Mouse (Mus musculus): Measurements from ENCODE around the gene Cerk. TPM values are rescaled to one million over a fixed set of nuclear protein-coding genes. Genes with fewer than 3 reads are reported as not detected.

The Cerk gene
- polyA plus RNA-seq, 1 experiment from 2014 or later: 19.0 TPM

GRCm38 (mm10) chr15:86176771-86177702, 8.9 kb downstream of the Cerk start:
- no peak overlapping the region for H3K9ac ChIP-seq
- no peak overlapping the region for H3K4me2 ChIP-seq
- H3K27ac ChIP-seq: no peak overlapping the region
- no peaks in the 10 kb centered on the region for H3K27me3 ChIP-seq
- no peak for ATAC-seq
- 89% methylated on average over 21 of the region's 22 CpGs for WGBS
- peaks cover 18% of the 10 kb centered on the region for H3K4me1 ChIP-seq
- H3K4me3 ChIP-seq: no peak overlapping the region
- no peaks in the 10 kb centered on the region for H3K36me3 ChIP-seq (ENCODE audit: poor library complexity, severe bottlenecking)
- H3K9me3 ChIP-seq (replicated peaks): no peaks in the 10 kb centered on the region

- Histone ChIP-seq H3K27ac (no peak overlapping the region), H3K9ac (no peak overlapping the region), H3K4me1 (peaks cover 17% of the 10 kb centered on the region), H3K4me2 (no peak overlapping the region), H3K4me3 (no peak overlapping the region), H3K9me3 (replicated peaks) (no peaks in the 10 kb centered on the region), H3K27me3 (no peaks in the 10 kb centered on the region), H3K36me3 (ENCODE audit: poor library complexity, severe bottlenecking) (no peaks in the 10 kb centered on the region)
- WGBS: 93% methylated on average over 10 of the region's 10 CpGs
- ATAC-seq: no peak
Measured at GRCm38 (mm10) chr15:86176166-86176565, 9.8 kb downstream of the Cerk start.

GRCm38 (mm10) chr15:86175253-86176050, 10.5 kb downstream of the Cerk start:
- H3K4me1 ChIP-seq: peaks cover 17% of the 10 kb centered on the region
- H3K4me2 ChIP-seq: no peak overlapping the region
- no peaks in the 10 kb centered on the region for H3K36me3 ChIP-seq (ENCODE audit: poor library complexity, severe bottlenecking)
- H3K4me3 ChIP-seq: no peak overlapping the region
- H3K9me3 ChIP-seq (replicated peaks): no peaks in the 10 kb centered on the region
- no peak for ATAC-seq
- no peak overlapping the region for H3K9ac ChIP-seq
- H3K27ac ChIP-seq: no peak overlapping the region
- 78% methylated on average over 3 of the region's 3 CpGs for WGBS
- no peaks in the 10 kb centered on the region for H3K27me3 ChIP-seq

- Histone ChIP-seq H3K9me3 (replicated peaks) (no peaks in the 10 kb centered on the region), H3K27ac (no peak overlapping the region), H3K4me1 (peaks cover 29% of the 10 kb centered on the region), H3K36me3 (ENCODE audit: poor library complexity, severe bottlenecking) (no peaks in the 10 kb centered on the region), H3K4me2 (no peak overlapping the region), H3K4me3 (no peak overlapping the region), H3K27me3 (no peaks in the 10 kb centered on the region), H3K9ac (no peak overlapping the region)
- no peak for ATAC-seq
- WGBS: 48% methylated on average over 16 of the region's 16 CpGs
Measured at GRCm38 (mm10) chr15:86173136-86173985, 12.6 kb downstream of the Cerk start.

GRCm38 (mm10) chr15:86172526-86172925, 13.4 kb downstream of the Cerk start:
- no peak overlapping the region for H3K27ac ChIP-seq
- WGBS: 87% methylated on average over 6 of the region's 6 CpGs
- no peak overlapping the region for H3K4me3 ChIP-seq
- no peaks in the 10 kb centered on the region for H3K9me3 ChIP-seq (replicated peaks)
- no peaks in the 10 kb centered on the region for H3K36me3 ChIP-seq (ENCODE audit: poor library complexity, severe bottlenecking)
- no peak for ATAC-seq
- peaks cover 33% of the 10 kb centered on the region for H3K4me1 ChIP-seq
- H3K27me3 ChIP-seq: no peaks in the 10 kb centered on the region
- H3K4me2 ChIP-seq: no peak overlapping the region
- H3K9ac ChIP-seq: no peak overlapping the region

- no peak overlapping the region for H3K4me3 ChIP-seq
- no peak for ATAC-seq
- WGBS: 71% methylated on average over 3 of the region's 3 CpGs
Measured at GRCm38 (mm10) chr15:86172124-86172523, 13.8 kb downstream of the Cerk start.

GRCm38 (mm10) chr15:86171316-86171715, 14.6 kb downstream of the Cerk start:
- WGBS: 80% methylated on average over 12 of the region's 12 CpGs
- Histone ChIP-seq H3K9me3 (replicated peaks) (no peaks in the 10 kb centered on the region), H3K36me3 (ENCODE audit: poor library complexity, severe bottlenecking) (no peaks in the 10 kb centered on the region), H3K4me1 (peaks cover 33% of the 10 kb centered on the region), H3K4me2 (no peak overlapping the region), H3K4me3 (no peak overlapping the region), H3K27ac (no peak overlapping the region), H3K9ac (no peak overlapping the region), H3K27me3 (no peaks in the 10 kb centered on the region)
- ATAC-seq: no peak

More at GRCm38 (mm10) chr15:86172124-86172523, 13.8 kb downstream of the Cerk start:
- Histone ChIP-seq H3K4me2 (no peak overlapping the region), H3K36me3 (ENCODE audit: poor library complexity, severe bottlenecking) (no peaks in the 10 kb centered on the region), H3K4me1 (peaks cover 33% of the 10 kb centered on the region), H3K27me3 (no peaks in the 10 kb centered on the region), H3K9me3 (replicated peaks) (no peaks in the 10 kb centered on the region), H3K9ac (no peak overlapping the region), H3K27ac (no peak overlapping the region)

GRCm38 (mm10) chr15:86169817-86170110, 16.2 kb downstream of the Cerk start:
- Histone ChIP-seq H3K9me3 (replicated peaks) (no peaks in the 10 kb centered on the region), H3K27me3 (no peaks in the 10 kb centered on the region), H3K4me2 (no peak overlapping the region), H3K36me3 (ENCODE audit: poor library complexity, severe bottlenecking) (peaks cover 4% of the 10 kb centered on the region), H3K9ac (no peak overlapping the region), H3K27ac (no peak overlapping the region), H3K4me1 (peaks cover 37% of the 10 kb centered on the region), H3K4me3 (no peak overlapping the region)
- 90% methylated on average over 4 of the region's 4 CpGs for WGBS
- no peak for ATAC-seq

GRCm38 (mm10) chr15:86168941-86169816, 16.8 kb downstream of the Cerk start:
- ATAC-seq: no peak
- Histone ChIP-seq H3K27me3 (no peaks in the 10 kb centered on the region), H3K36me3 (ENCODE audit: poor library complexity, severe bottlenecking) (peaks cover 8% of the 10 kb centered on the region), H3K4me1 (peaks cover 41% of the 10 kb centered on the region), H3K4me2 (no peak overlapping the region), H3K4me3 (no peak overlapping the region), H3K9ac (no peak overlapping the region), H3K9me3 (replicated peaks) (no peaks in the 10 kb centered on the region), H3K27ac (no peak overlapping the region)
- 81% methylated on average over 12 of the region's 12 CpGs for WGBS

GRCm38 (mm10) chr15:86168505-86168867, 17.5 kb downstream of the Cerk start:
- Histone ChIP-seq H3K36me3 (ENCODE audit: poor library complexity, severe bottlenecking) (peaks cover 12% of the 10 kb centered on the region), H3K27ac (no peak overlapping the region), H3K9me3 (replicated peaks) (no peaks in the 10 kb centered on the region), H3K9ac (no peak overlapping the region), H3K4me2 (no peak overlapping the region), H3K4me3 (no peak overlapping the region), H3K4me1 (peaks cover 37% of the 10 kb centered on the region), H3K27me3 (no peaks in the 10 kb centered on the region)
- 33% methylated on average over 7 of the region's 7 CpGs for WGBS
- peak; percentile 24; the same call in 1 of the 2 replicates for ATAC-seq

GRCm38 (mm10) chr15:86167787-86168504, 18.0 kb downstream of the Cerk start:
- H3K27ac ChIP-seq: no peak overlapping the region
- no peak overlapping the region for H3K9ac ChIP-seq
- H3K4me3 ChIP-seq: no peak overlapping the region
- WGBS: 82% methylated on average over 10 of the region's 10 CpGs
- no peaks in the 10 kb centered on the region for H3K9me3 ChIP-seq (replicated peaks)
- H3K4me2 ChIP-seq: no peak overlapping the region
- H3K4me1 ChIP-seq: peaks cover 31% of the 10 kb centered on the region
- H3K36me3 ChIP-seq (ENCODE audit: poor library complexity, severe bottlenecking): peaks cover 12% of the 10 kb centered on the region
- no peak for ATAC-seq
- H3K27me3 ChIP-seq: no peaks in the 10 kb centered on the region
